Mouse (Mus musculus) Patski (cell line): ENCODE data around the gene Fez1. TPM values are rescaled to one million over a fixed set of nuclear protein-coding genes. Genes with fewer than 3 reads are reported as not detected.

Source experiments
- ATAC-seq: fragments of 100-300 bp; one replicate; pipeline ENCODE4 v1.8.0; 2021
- CTCF ChIA-PET: fragments of 350-600 bp; sonication (Branson Sonifier 250); formaldehyde crosslinking; loops from one replicate; lab custom pipeline; 2022; ENCODE audit warnings: inconsistent platforms; lab: Charles Lee
- POLR2A ChIA-PET: fragments of 350-600 bp; sonication (Branson Sonifier 250); formaldehyde crosslinking; loops from one replicate; lab custom pipeline; 2022; ENCODE audit warnings: antibody characterized with exemption, inconsistent platforms; lab: Charles Lee
- DNase-seq: peaks from one replicate; pipeline ENCODE4 v3.0.0-alpha.2; 2011; ENCODE audit warnings: low read depth, low spot score
- H3K27me3 ChIP-seq: fragments of 371-371 bp; one replicate; pipeline ENCODE4 v1.5.1; 2021
- CTCF ChIP-seq: fragments of 100-300 bp; IDR thresholded peaks from one replicate; pipeline ENCODE4 v1.5.1; 2021
- in situ Hi-C: fragments of 300-500 bp; cut with MboI; formaldehyde crosslinking; loops from 3 replicates; pipeline ENCODE4 v1.11.1; 2018; ENCODE audit warnings: low pct_unique_long_range_greater_than_20kb, mixed read lengths
- polyA plus RNA-seq: library from polyadenylated mRNA; unstranded; gene quantifications from one replicate; pipeline ENCODE4 v1.2.3, GENCODE M21; 2021

Gene Fez1
- polyA plus RNA-seq, 1 experiment from 2014 or later = not detected

GRCm38 (mm10) chr9:36833914-36834313 is 12.2 kb downstream of the Fez1 start:
- no peak for TF ChIP-seq CTCF
- ChIA-PET POLR2A (no interaction called here), CTCF (no interaction called here)
- ATAC-seq (no peak), DNase-seq (no peak)
- in situ Hi-C loops = no loop called here
- peaks cover 22% of the 10 kb centered on the region for H3K27me3 ChIP-seq

- POLR2A ChIA-PET = no interaction called here
- CTCF ChIA-PET = no interaction called here
- H3K27me3 ChIP-seq = peaks cover 28% of the 10 kb centered on the region
- in situ Hi-C loops = no loop called here
- ATAC-seq = no peak
- no peak for DNase-seq
- no peak for TF ChIP-seq CTCF
These were observed 24.7 kb downstream of the Fez1 start for GRCm38 (mm10) chr9:36846346-36846745.

GRCm38 (mm10) chr9:36848661-36849060 is 27.0 kb downstream of the Fez1 start:
- DNase-seq (no peak), ATAC-seq (no peak)
- ChIA-PET POLR2A (no interaction called here), CTCF (no interaction called here)
- TF ChIP-seq CTCF = no peak
- in situ Hi-C loops = no loop called here
- H3K27me3 ChIP-seq = peaks cover 28% of the 10 kb centered on the region

- DNase-seq (no peak), ATAC-seq (no peak)
- in situ Hi-C loops = no loop called here
- CTCF ChIA-PET = interaction anchor here (1.1 to 1.3 kb wide), 2 partner anchors 8 to 14 kb away, joined by 3 to 4 read pairs; no protein-coding TSS in a partner anchor
- H3K27me3 ChIP-seq = peaks cover 19% of the 10 kb centered on the region
- no peak for TF ChIP-seq CTCF
- POLR2A ChIA-PET = interaction anchor here (0.7 kb wide), 1 partner anchor 8 kb away, joined by 4 read pairs; no protein-coding TSS in a partner anchor
These were observed 28.4 kb downstream of the Fez1 start for GRCm38 (mm10) chr9:36850091-36850490.

- in situ Hi-C loops = no loop called here
- no peak for ATAC-seq
- H3K27me3 ChIP-seq = peaks cover 14% of the 10 kb centered on the region
- no peak for DNase-seq
- TF ChIP-seq CTCF = no peak
- ChIA-PET POLR2A (no interaction called here), CTCF (no interaction called here)
These were observed 30.5 kb downstream of the Fez1 start for GRCm38 (mm10) chr9:36852175-36852574.

GRCm38 (mm10) chr9:36856351-36856750 is 34.7 kb downstream of the Fez1 start:
- ATAC-seq (no peak), DNase-seq (no peak)
- POLR2A ChIA-PET = interaction anchor here (0.7 kb wide), 1 partner anchor 15 kb away, joined by 4 read pairs; no protein-coding TSS in a partner anchor
- in situ Hi-C loops = no loop called here
- H3K27me3 ChIP-seq = peaks cover 29% of the 10 kb centered on the region
- no peak for TF ChIP-seq CTCF
- CTCF ChIA-PET = no interaction called here

- in situ Hi-C loops = no loop called here
- CTCF ChIA-PET = no interaction called here
- no peak for TF ChIP-seq CTCF
- POLR2A ChIA-PET = interaction anchor here (1.0 kb wide), 1 partner anchor 8 kb away, joined by 4 read pairs; no protein-coding TSS in a partner anchor
- ATAC-seq (no peak), DNase-seq (no peak)
- H3K27me3 ChIP-seq = peaks cover 24% of the 10 kb centered on the region
These were observed 35.9 kb downstream of the Fez1 start for GRCm38 (mm10) chr9:36857476-36858117.

GRCm38 (mm10) chr9:36858677-36859076 is 37.0 kb downstream of the Fez1 start:
- TF ChIP-seq CTCF = no peak
- CTCF ChIA-PET = interaction anchor here (0.6 to 1.0 kb wide), 2 partner anchors 9 to 12 kb away, joined by 3 read pairs; no protein-coding TSS in a partner anchor
- in situ Hi-C loops = no loop called here
- ATAC-seq = no peak
- DNase-seq = no peak
- POLR2A ChIA-PET = interaction anchor here (1.0 kb wide), 1 partner anchor 9 kb away, joined by 4 read pairs; no protein-coding TSS in a partner anchor
- H3K27me3 ChIP-seq = peaks cover 24% of the 10 kb centered on the region

- peaks cover 15% of the 10 kb centered on the region for H3K27me3 ChIP-seq
- DNase-seq (no peak), ATAC-seq (no peak)
- no peak for TF ChIP-seq CTCF
- ChIA-PET POLR2A (no interaction called here), CTCF (no interaction called here)
- in situ Hi-C loops = no loop called here
These were observed 40.9 kb downstream of the Fez1 start for GRCm38 (mm10) chr9:36862576-36862975.

- peaks cover 16% of the 10 kb centered on the region for H3K27me3 ChIP-seq
- no peak for ATAC-seq
- CTCF ChIA-PET = interaction anchor here (1.2 kb wide), 1 partner anchor 14 kb away, joined by 4 read pairs; no protein-coding TSS in a partner anchor
- POLR2A ChIA-PET = no interaction called here
- in situ Hi-C loops = no loop called here
- no peak for DNase-seq
- no peak for TF ChIP-seq CTCF
These were observed 42.0 kb downstream of the Fez1 start for GRCm38 (mm10) chr9:36863694-36864093.
